Mouse (Mus musculus): Measurements from ENCODE around the gene BC061212.
"Not testable (repeated sequence)": the region's sequence is repeated elsewhere in the genome, so short reads cannot be mapped to it uniquely, and the experiment has no call there.

The BC061212 gene

DNA sequence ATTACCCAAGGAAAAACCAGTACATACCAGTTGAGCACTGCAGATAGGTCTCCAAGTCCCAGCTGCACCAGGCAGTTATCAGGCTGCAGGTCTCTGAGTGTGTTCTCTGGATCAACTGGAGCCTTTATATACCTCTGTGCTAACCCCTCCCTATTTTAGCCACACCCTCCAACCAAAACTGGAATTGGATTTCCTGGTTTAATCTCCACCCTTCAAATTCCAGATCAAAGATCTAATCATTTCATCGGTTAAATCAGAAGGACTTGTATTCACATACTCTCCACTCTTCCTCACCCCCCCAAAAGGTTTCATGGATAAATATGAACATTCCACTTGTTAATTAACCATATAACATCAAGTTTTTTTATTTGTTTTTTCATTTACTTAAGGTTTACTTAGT is at the start of gene BC061212:
TSS of gene BC061212 (minus strand) at position 101 of the 400 bp plus-strand sequence.
- not testable (repeated sequence) for DNase-seq (ENCODE audit: low spot score)

DNA sequence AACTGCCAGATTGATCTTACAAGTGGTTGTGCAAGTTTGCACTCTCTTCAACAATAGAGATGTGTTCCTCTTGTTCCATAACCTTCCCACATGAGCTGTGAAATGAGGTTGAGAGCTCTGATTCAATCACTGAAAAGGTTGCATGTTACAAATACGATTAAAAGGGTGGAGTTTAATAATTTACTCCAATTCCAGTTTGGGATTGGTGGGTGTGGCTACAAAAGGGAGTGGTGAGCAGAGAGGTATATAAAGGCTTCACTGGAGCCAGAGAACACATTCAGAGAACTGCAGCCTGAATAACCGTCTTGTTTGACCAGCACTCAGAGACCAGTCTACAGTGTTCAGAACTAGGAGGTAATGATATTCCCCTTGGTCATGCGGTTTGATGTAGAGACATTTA is 5.7 kb upstream of the BC061212 start, which contains the start of gene Gm6351:
TSS of gene Gm6351 (plus strand) at position 301 of the 400 bp plus-strand sequence.
- not testable (repeated sequence) for DNase-seq (ENCODE audit: low spot score)

All from adipocyte (in vitro differentiated cells).